Mouse (Mus musculus) R1 (cell line): ENCODE measurements at regions not wholly inside any gene's neighbourhood (a gene's known extent, or its start where the extent isn't known, plus 50 kb on each side); places are given as distances from the start of the nearest gene placed in this dataset.
A peak's percentile ranks its signal among the peaks of the same experiment; 100 is the strongest.

ENCODE experiments used
- DNase-seq: peaks from one replicate; pipeline ENCODE4 v3.0.0-alpha.2; 2018; ENCODE audit warnings: low read depth, low spot score

GRCm38 (mm10) chr10:98650533-98650932 is 263.7 kb upstream of the Atp2b1 start:
- no peak for DNase-seq

DNA sequence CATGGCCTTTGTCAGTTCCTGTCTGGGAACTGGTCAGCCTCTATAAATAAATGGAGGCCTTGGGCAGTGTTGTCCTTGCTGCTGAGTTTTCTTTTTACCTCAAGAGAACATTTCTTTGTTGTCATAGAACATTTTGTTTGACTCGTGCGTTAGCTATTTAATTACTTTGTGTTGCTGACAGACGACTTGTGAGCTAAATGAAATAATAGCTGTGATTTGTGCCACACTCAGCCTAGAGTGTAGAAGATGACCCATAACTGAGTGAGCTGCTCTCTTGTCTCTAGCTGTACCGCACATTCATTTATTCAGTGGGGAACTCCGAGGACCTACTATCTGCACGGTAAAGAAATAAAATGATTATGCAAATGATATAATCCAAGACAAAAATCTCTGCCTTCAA is 263.1 kb upstream of the Atp2b1 start:
- DNase-seq = no peak

DNA sequence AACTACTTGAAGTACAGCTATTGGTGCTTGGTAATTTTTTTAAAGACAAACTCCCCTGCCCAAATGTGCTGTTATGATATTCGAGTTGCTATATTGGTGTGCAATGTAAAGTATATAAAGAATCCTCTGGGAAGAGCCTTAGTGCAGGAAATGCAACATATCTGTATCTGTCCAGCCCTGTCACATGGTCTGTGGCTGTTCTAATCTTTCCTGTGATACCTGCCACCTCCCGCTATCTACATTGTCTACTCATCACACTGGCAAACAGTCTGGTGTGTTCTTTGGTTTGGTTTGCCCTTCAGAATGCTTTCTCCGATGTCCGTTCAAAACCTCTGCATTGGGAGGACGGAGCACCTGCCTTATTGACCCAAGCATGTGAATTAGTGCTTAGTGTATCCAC is 262.6 kb upstream of the Atp2b1 start:
- no peak for DNase-seq

DNA sequence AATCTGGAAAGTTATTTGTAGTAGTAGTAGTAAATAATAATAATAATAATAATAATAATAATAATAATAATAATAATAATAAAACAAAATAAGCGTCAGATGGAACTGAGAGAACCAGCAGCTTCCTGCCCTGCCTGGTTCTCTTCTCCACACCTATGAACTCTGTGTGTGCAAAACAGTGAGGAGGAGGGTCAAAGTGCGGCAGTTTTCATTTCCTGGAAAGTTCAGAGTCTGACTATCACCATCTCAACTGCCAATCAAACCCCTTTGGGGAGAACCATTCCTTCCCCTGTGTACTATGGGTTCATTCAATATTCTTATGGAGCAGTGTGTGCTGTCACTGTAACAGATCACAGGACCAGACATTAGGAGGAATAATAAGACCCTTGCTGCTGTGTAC is 262.1 kb upstream of the Atp2b1 start:
- DNase-seq = no peak

GRCm38 (mm10) chr10:98660747-98661146 is 253.5 kb upstream of the Atp2b1 start:
- DNase-seq = no peak

DNA sequence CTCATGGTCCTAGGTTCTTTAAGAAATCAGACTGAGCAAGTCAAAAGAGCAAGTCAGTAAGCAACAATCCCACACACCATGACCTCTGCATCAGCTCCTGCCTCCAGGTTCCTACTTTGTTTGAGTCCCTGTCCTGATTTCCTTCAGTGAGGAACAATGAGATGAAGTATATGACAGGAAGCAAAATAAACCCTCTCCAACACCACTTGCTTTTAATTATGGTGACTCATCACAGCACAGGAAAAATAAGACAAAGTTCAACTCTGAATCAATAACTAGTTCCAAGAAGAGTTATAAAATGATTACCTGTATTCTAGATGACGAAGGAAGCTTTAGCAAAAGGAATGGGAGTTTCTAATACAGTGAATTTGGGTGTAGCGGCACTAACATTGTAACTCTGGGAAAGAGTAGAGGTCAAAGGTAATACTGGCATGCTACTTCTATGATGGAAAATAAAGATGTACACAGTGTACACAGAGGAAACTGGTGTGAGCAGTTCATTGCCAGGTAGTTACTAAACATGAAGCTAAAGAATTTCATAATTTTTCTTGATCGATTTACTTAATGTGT is 248.2 kb upstream of the Atp2b1 start:
- DNase-seq = no peak

- no peak for DNase-seq
These were observed 246.5 kb upstream of the Atp2b1 start for GRCm38 (mm10) chr10:98667728-98668127.

DNA sequence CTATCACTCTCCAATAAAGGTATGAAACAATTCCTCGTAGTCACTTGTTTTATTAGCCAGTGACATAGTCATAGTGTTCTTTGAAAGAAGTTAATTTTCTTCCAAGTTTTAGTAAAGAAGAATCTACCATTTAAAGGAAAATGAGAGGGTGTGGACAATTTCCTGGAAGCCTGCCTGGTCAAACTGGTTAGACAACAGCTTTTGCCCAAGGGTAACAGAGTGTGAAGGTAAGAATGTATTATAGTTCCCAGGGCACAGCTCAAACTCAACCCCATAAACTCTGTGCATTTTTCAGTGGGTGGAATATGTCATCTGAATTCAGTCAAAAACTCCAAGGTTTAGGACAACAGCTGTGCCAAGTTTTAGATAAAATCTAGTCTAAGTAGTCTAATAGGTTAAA is 240.1 kb upstream of the Atp2b1 start:
- no peak for DNase-seq

- no peak for DNase-seq
These were observed 237.3 kb upstream of the Atp2b1 start for GRCm38 (mm10) chr10:98676907-98677306.

DNA sequence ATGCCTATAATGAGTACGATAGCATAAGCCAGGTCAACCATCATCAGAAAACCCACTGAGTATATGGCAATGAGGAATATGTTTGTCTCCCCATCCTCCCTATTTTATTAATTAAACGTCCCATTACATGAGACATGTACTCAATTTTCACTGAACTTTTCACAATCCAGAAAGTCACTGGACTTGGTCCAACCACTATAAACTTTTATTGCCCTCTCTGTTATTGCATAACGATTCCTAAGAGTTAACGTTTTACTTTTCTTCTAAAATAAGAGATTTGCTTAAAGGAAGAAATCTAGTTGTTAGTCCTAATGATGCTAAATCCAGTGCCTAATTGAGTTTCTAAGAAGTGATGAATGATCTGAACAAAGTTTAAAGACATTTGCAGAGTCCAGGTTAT is 236.0 kb upstream of the Atp2b1 start:
- DNase-seq = no peak

DNA sequence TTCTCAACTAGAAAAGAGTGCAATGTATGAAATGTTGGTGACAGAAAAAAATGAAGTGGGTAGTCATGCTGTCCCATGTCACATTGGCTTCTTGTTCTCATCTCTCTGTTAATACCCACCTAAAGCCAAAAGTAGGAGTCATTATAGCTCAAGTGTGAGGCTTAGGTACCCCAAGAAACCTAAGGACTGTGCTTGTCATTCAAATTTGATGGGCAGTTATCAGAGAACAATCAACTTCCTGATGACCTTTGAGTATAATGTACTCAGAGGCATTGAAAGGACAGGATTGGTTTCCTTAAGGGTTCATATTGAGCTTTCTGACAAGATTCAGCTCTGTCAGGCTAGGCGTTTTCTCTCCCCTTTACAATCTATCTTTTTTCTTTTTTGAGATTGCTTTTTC is 231.8 kb upstream of the Atp2b1 start:
- no peak for DNase-seq

DNA sequence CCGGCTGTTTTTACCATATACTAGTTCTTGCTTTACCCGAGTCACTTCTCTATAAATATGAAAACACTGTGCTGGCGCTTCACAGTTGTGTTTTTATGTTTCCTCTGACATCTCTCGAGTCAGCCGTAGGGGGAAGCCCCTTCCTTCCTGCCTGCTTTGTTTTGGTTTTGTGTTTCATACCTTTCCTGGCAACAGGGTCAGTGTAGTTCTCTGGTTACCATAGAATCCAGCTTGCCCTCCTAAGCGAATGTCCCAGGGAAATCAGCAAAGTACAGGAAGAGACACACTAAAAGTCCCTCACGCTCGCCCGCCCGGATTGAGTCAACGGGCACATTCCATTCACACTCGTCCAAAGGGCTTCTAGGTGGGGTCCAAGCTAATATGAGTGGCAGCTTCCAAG is 230.0 kb upstream of the Atp2b1 start:
- DNase-seq = peak; percentile 28

- no peak for DNase-seq
These were observed 229.5 kb upstream of the Atp2b1 start for GRCm38 (mm10) chr10:98684707-98685106.

DNA sequence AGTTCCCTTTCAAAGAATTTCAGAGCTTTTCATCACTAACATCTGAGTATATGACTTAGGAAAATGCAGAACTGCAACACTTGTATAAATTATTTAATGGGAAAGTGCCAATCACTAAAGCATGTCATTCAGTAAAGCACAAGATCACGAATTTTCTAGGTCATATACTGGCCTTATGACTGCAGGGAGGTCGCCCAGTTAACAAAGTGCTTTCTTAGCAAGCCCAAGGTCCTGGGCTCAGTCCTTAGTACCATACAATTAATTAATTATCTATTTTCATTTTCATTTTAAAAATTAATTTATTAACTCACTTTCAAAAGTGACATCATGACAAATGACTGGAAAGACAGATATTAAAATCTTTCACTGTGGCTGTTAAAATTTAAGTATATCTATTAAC is 228.5 kb upstream of the Atp2b1 start:
- DNase-seq = no peak

- DNase-seq = no peak
These were observed 227.8 kb upstream of the Atp2b1 start for GRCm38 (mm10) chr10:98686370-98686769.

GRCm38 (mm10) chr10:98691816-98692215 is 222.4 kb upstream of the Atp2b1 start:
- DNase-seq = no peak

GRCm38 (mm10) chr10:98694690-98695370 is 219.4 kb upstream of the Atp2b1 start:
- no peak for DNase-seq

- DNase-seq = no peak
These were observed 218.9 kb upstream of the Atp2b1 start for GRCm38 (mm10) chr10:98695371-98695725.

DNA sequence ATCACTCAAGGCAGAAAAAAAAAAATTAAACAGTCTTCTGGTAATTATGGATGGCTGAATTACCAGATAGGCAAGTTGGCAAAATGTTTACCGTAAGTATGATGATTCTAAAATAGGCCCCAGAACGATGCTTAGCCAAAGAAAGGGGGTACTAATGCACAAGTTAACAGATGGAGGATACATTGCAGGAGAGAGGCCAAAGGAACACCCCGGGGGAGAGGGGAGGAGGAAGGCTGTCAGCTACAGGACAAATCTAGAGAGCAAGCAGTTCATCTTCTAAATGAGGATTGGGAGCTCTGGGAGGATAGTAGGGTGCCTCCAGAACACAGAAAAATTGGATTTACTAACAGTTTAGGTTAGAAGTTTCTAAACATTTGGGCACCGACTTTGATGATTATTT is 216.3 kb upstream of the Atp2b1 start:
- DNase-seq = no peak

DNA sequence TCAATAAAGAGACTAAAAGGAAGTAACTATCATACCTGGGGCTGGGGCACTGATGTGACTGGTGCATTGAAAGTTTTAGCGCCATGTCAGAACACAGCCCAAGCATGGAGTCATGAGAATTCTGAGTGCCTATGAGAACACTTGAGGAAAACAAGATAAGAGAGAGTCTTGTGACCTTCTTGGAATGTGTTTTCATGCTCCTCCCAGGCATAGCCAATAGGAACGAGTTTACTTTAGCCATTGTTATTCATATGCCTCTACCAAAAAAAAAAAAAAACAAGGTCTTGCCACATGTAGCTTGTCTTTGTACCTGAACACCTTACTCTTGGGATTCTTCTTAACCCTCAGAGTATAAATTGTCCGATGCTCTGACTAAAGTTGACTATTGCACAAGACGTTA is 214.6 kb upstream of the Atp2b1 start:
- no peak for DNase-seq

GRCm38 (mm10) chr10:98700407-98700806 is 213.8 kb upstream of the Atp2b1 start:
- no peak for DNase-seq

DNA sequence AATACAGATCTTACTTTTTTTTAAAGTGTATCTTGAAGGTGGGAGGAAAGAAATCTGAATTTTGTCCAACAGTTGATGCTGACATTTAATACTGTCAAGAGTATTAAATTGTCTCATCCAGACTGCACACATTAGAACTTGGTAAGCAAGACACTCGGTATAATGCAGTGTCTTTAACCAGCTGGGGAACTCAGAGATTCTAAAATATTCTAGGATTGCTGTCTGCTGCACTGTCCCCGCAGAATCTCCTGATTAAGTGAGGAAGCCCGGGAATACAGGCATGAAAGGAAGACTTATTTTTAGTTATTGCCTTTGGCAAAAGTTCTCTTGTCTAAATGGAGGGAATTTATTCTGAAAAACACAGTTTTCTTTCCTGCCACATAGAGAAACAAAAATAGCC is 212.9 kb upstream of the Atp2b1 start:
- no peak for DNase-seq

DNA sequence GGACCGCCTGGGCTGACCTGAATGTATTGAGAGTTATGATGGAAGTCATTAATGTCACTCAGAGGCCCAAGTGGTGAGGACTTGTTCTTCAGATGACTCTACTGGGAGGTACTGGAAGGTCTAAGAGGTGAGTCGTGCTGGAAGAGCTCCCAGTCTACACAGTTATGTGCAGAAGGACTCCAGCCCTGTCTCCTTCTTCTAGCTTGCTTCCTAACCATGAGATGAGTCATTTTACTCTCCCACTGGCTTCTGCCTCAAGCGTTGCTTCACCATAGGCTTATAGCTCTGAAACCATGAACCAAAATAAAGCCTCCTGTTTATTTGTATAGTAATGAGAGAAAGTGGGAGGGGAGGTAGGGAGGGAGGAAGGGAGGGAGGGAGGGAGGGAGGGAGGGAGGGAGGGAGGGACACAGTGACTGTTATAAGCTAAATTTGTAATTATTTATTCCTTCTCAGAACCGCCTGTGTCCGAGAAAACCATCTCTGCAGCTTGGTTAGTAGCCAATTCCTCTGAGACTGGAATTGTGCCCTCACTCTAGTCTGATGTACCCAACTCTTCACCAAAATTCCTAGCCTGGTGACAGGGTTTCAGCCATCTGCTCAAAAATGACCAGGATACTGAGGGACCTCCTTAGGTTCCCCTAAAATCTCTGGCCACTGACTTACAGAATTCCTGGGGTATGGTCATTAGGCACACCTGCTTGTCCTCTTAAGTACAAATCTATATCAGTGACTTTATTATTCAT is 211.6 kb upstream of the Atp2b1 start:
- no peak for DNase-seq
